Comparison of ENCODE assay signal across 29 mouse cellular contexts in the genomic region with DNA sequence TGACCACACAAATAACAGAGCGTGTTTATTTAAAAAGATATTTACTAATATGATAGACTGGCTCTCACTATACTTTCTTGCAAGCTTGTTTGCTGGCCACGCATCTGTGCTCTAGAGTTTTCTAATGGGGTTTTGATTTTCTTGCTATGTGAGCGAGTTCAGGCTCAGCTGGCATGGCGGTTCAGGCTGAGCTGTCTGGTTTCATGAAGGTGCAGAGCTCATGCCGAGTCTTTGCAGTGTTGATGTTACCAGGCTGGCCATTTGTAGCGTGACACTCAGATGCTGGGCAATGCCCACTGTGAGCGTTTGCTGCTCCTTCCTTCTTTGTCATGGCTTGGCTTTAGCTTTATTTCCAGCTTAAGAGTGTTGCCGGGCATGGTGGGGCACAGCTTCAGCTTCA.
DNase-seq lines count a peak whose midpoint lies in the region; ATAC-seq and TF ChIP-seq lines count a peak whose summit lies in the region.
"Had no signal": no experiment of that assay in that cellular context is flagged by ENCODE, and none has a peak within 500 bp of the region (broad histone marks: within the 10 kb centered on the region; RNA-seq: fewer than 3 reads in every experiment).

No protein-coding gene starts in this region.

- no peak overlapping the region for H3K4me2 ChIP-seq in intestine, embryonic 15.5 days (replicated peaks)
- no peak overlapping the region for H3K4me2 ChIP-seq in intestine, postnatal 0 days (replicated peaks; ENCODE audit: low read depth)
- no peak overlapping the region for H3K4me2 ChIP-seq in kidney, postnatal 0 days (ENCODE audit: low read length)
- no peak overlapping the region for H3K4me2 ChIP-seq in limb, embryonic 12.5 days
- H3K4me2 ChIP-seq in stomach, embryonic 16.5 days (ENCODE audit: low read depth, low read length), result no peak overlapping the region
- no peak overlapping the region for H3K4me2 ChIP-seq in hindbrain, embryonic 13.5 days
- H3K4me2 ChIP-seq: heart, embryonic 15.5 days; hindbrain, embryonic 14.5 days; liver, embryonic 15.5 days; lung, embryonic 14.5 days had no signal

- no peaks in the 10 kb centered on the region for H3K27me3 ChIP-seq in intestine, embryonic 15.5 days (replicated peaks)
- no peaks in the 10 kb centered on the region for H3K27me3 ChIP-seq in intestine, postnatal 0 days (replicated peaks; ENCODE audit: control insufficient read depth, insufficient read depth, low read length)
- no peaks in the 10 kb centered on the region for H3K27me3 ChIP-seq in kidney, postnatal 0 days (ENCODE audit: insufficient read depth, low read length)
- no peaks in the 10 kb centered on the region for H3K27me3 ChIP-seq in limb, embryonic 12.5 days
- no peaks in the 10 kb centered on the region for H3K27me3 ChIP-seq in stomach, embryonic 16.5 days (ENCODE audit: control insufficient read depth, insufficient read depth, low read length)
- no peaks in the 10 kb centered on the region for H3K27me3 ChIP-seq in hindbrain, embryonic 13.5 days
- H3K27me3 ChIP-seq: CH12.LX; heart, embryonic 15.5 days; liver, embryonic 15.5 days had no signal

- WGBS in intestine, embryonic 15.5 days, result 83% methylated on average over 8 of the region's 8 CpGs
- WGBS in intestine, postnatal 0 days, result 75% methylated on average over 8 of the region's 8 CpGs
- 75% methylated on average over 8 of the region's 8 CpGs for WGBS in kidney, postnatal 0 days
- WGBS in limb, embryonic 12.5 days, result 89% methylated on average over 8 of the region's 8 CpGs
- WGBS in stomach, embryonic 16.5 days, result 73% methylated on average over 8 of the region's 8 CpGs
- WGBS in hindbrain, embryonic 13.5 days, result 90% methylated on average over 8 of the region's 8 CpGs

- TF ChIP-seq CTCF in intestine, postnatal 0 days (IDR thresholded peaks at IDR 0.05; ENCODE audit: low read depth), result no peak
- TF ChIP-seq CTCF in kidney, postnatal 0 days (IDR thresholded peaks at IDR 0.05; ENCODE audit: low read depth), result no peak

- H3K4me3 ChIP-seq in intestine, embryonic 15.5 days (replicated peaks), result no peak overlapping the region
- H3K4me3 ChIP-seq in intestine, postnatal 0 days (ENCODE audit: low read depth, low read length), result no peak overlapping the region
- no peak overlapping the region for H3K4me3 ChIP-seq in kidney, postnatal 0 days (replicated peaks; ENCODE audit: low read depth, low read length)
- no peak overlapping the region for H3K4me3 ChIP-seq in limb, embryonic 12.5 days (replicated peaks)
- no peak overlapping the region for H3K4me3 ChIP-seq in stomach, embryonic 16.5 days (replicated peaks; ENCODE audit: low read length)
- H3K4me3 ChIP-seq in hindbrain, embryonic 13.5 days, result no peak overlapping the region
- H3K4me3 ChIP-seq: heart, embryonic 10.5 days; heart, embryonic 15.5 days; liver, embryonic 15.5 days had no signal

- no peak for DNase-seq in kidney, postnatal 0 days (ENCODE audit: low spot score)
- no peak for DNase-seq in kidney, postnatal 4 days
- DNase-seq: adrenal gland, adult 2 months; adrenal gland, postnatal 36 days; B cell, adult 2 months; cerebellum, adult 2 months; cerebellum, postnatal 14 days; gastrocnemius, postnatal 10 days; heart, postnatal 4 days; kidney, postnatal 36 days; layer of hippocampus, postnatal 36 days; left cerebral cortex, postnatal 4 days; lung, embryonic 14.5 days; lung, postnatal 14 days; midbrain, embryonic 14.5 days; thymus, postnatal 4 days had no signal

- 0 out of 2 replicates have a peak overlapping the region, but pooled peaks have one; percentile 29 for H3K27ac ChIP-seq in intestine, embryonic 15.5 days
- no peak overlapping the region for H3K27ac ChIP-seq in intestine, postnatal 0 days (ENCODE audit: low read depth, low read length)
- peak overlapping the region; percentile 62 for H3K27ac ChIP-seq in kidney, postnatal 0 days
- H3K27ac ChIP-seq in limb, embryonic 12.5 days, result 0 out of 2 replicates have a peak overlapping the region, but pooled peaks have one; percentile 12
- peak overlapping the region; percentile 65 for H3K27ac ChIP-seq in stomach, embryonic 16.5 days (ENCODE audit: low read length)
- no peak overlapping the region for H3K27ac ChIP-seq in hindbrain, embryonic 13.5 days
- H3K27ac ChIP-seq: heart, embryonic 10.5 days; heart, embryonic 15.5 days; hindbrain, embryonic 14.5 days; liver, embryonic 15.5 days had no signal

- ATAC-seq in intestine, embryonic 15.5 days, result no peak
- ATAC-seq in intestine, postnatal 0 days, result no peak
- no peak for ATAC-seq in kidney, postnatal 0 days (replicated peaks; ENCODE audit: low FRiP score, low read depth)
- no peak for ATAC-seq in limb, embryonic 12.5 days (ENCODE audit: insufficient number of reproducible peaks, insufficient read depth, low FRiP score, low TSS enrichment, low read depth)
- no peak for ATAC-seq in stomach, embryonic 16.5 days (ENCODE audit: insufficient read depth, low FRiP score)
- ATAC-seq in hindbrain, embryonic 13.5 days (ENCODE audit: low FRiP score), result no peak
- ATAC-seq: activated CD4-positive, CD25-positive, alpha-beta regulatory T cell, adult 4 months; forebrain, embryonic 14.5 days; inflammation-experienced regulatory T-cells, adult 6 months had no signal

- H3K36me3 ChIP-seq in intestine, embryonic 15.5 days, result peaks cover 25% of the 10 kb centered on the region; the same call in 1 of the 2 replicates
- H3K36me3 ChIP-seq in intestine, postnatal 0 days (ENCODE audit: control insufficient read depth, insufficient read depth), result peaks cover 64% of the 10 kb centered on the region
- peaks cover 56% of the 10 kb centered on the region for H3K36me3 ChIP-seq in kidney, postnatal 0 days (ENCODE audit: insufficient read depth, low read length)
- peaks cover 78% of the 10 kb centered on the region for H3K36me3 ChIP-seq in limb, embryonic 12.5 days
- peaks cover 8% of the 10 kb centered on the region for H3K36me3 ChIP-seq in stomach, embryonic 16.5 days (ENCODE audit: control insufficient read depth, insufficient read depth, low read length)
- peaks cover 81% of the 10 kb centered on the region for H3K36me3 ChIP-seq in hindbrain, embryonic 13.5 days

- H3K9me3 ChIP-seq in intestine, embryonic 15.5 days, result no peaks in the 10 kb centered on the region
- no peaks in the 10 kb centered on the region for H3K9me3 ChIP-seq in intestine, postnatal 0 days (ENCODE audit: control insufficient read depth)
- no peaks in the 10 kb centered on the region for H3K9me3 ChIP-seq in kidney, postnatal 0 days (replicated peaks; ENCODE audit: low read length)
- H3K9me3 ChIP-seq in limb, embryonic 12.5 days, result no peaks in the 10 kb centered on the region
- no peaks in the 10 kb centered on the region for H3K9me3 ChIP-seq in stomach, embryonic 16.5 days (replicated peaks; ENCODE audit: control insufficient read depth, low read length)
- no peaks in the 10 kb centered on the region for H3K9me3 ChIP-seq in hindbrain, embryonic 13.5 days
- H3K9me3 ChIP-seq: heart, embryonic 10.5 days; heart, embryonic 15.5 days; liver, embryonic 15.5 days had no signal

- H3K9ac ChIP-seq in intestine, embryonic 15.5 days, result no peak overlapping the region
- H3K9ac ChIP-seq in intestine, postnatal 0 days (ENCODE audit: low read depth, low read length), result no peak overlapping the region
- no peak overlapping the region for H3K9ac ChIP-seq in kidney, postnatal 0 days (ENCODE audit: low read depth, low read length)
- no peak overlapping the region for H3K9ac ChIP-seq in limb, embryonic 12.5 days (replicated peaks)
- no peak overlapping the region for H3K9ac ChIP-seq in stomach, embryonic 16.5 days (ENCODE audit: low read length)
- H3K9ac ChIP-seq in hindbrain, embryonic 13.5 days, result no peak overlapping the region
- H3K9ac ChIP-seq: heart, embryonic 15.5 days; hindbrain, embryonic 14.5 days; liver, embryonic 15.5 days; lung, embryonic 14.5 days had no signal

- H3K4me1 ChIP-seq in intestine, embryonic 15.5 days (replicated peaks), result no peaks in the 10 kb centered on the region
- H3K4me1 ChIP-seq in intestine, postnatal 0 days (replicated peaks; ENCODE audit: control insufficient read depth, insufficient read depth, low read length), result no peaks in the 10 kb centered on the region
- no peaks in the 10 kb centered on the region for H3K4me1 ChIP-seq in kidney, postnatal 0 days (replicated peaks; ENCODE audit: insufficient read depth, low read length)
- H3K4me1 ChIP-seq in limb, embryonic 12.5 days (replicated peaks), result no peaks in the 10 kb centered on the region
- no peaks in the 10 kb centered on the region for H3K4me1 ChIP-seq in stomach, embryonic 16.5 days (ENCODE audit: control insufficient read depth, insufficient read depth, low read length)
- H3K4me1 ChIP-seq in hindbrain, embryonic 13.5 days (replicated peaks), result no peaks in the 10 kb centered on the region
- H3K4me1 ChIP-seq: liver, embryonic 15.5 days had no signal

Comparison
In these comparisons a context has a peak if more than half of its experiments do, and no peak if none do; other contexts are left out.
1. H3K27ac ChIP-seq: peak in intestine, embryonic 15.5 days (single experiment), kidney, postnatal 0 days (single experiment), limb, embryonic 12.5 days (single experiment) and stomach, embryonic 16.5 days (single experiment); none in intestine, postnatal 0 days (single experiment) and hindbrain, embryonic 13.5 days (single experiment).